Mouse (Mus musculus) embryo, embryonic 10.5 days (tissue): ENCODE measurements around the gene Gm14124.
A peak's percentile ranks its signal among the peaks of the same experiment; 100 is the strongest.
"Not testable (repeated sequence)": the region's sequence is repeated elsewhere in the genome, so short reads cannot be mapped to it uniquely, and the experiment has no call there.

Experiments
- DNase-seq: peaks from one replicate; pipeline ENCODE4 v3.0.0-alpha.2; 2015; ENCODE audit warnings: low spot score

Gm14124 gene

GRCm38 (mm10) chr2:150257291-150257690 lies at the start of gene Gm14124:
Gene Gm14124 (plus strand): TSS chr2:150257517.
- DNase-seq = not testable (repeated sequence)

DNA sequence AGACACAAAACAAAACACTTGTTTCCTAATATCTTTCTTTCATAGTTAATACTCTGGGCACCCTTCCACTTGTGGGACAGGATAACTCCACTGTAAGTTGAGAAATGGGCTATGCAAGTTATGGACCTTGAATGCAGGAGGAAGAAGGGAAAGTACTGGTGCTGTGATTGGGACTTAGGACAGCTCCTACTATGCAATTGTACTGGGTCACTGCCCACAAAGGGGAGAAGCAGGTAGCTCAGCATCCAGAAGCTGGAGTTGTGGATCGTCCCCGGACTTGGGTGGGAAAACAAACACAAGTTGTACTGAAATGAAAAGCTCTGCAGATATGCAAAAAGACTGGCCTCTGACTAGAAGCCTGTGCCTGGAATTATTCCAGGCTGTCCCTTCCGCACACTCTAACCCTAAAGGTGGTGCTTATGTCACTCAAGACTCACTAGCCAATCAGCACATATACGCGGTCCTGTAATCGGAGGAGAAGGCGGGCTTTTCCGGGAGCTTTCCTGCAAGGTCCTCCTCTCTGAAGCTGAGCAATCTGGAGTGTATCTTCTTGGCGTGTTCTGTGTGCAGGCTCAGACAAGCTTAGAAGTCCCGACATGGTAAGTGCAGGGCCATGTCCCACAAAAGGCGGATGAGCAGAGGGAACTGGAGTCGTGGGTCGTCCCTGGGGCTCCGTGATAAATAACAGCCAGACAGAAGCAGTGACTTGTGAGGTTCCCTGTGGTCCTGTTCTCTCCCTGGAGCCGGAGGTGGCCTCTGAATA lies 39.5 kb upstream of the Gm14124 start, which contains the start of gene Zfp937:
Gene Zfp937 (plus strand): TSS at position 474 of the 763 bp plus-strand sequence.
- peak; percentile 68 for DNase-seq

GRCm38 (mm10) chr2:150218363-150218725 lies 39.0 kb upstream of the Gm14124 start:
- not testable (repeated sequence) for DNase-seq

- DNase-seq = not testable (repeated sequence)
These were observed 34.1 kb upstream of the Gm14124 start for GRCm38 (mm10) chr2:150223263-150223662.

DNA sequence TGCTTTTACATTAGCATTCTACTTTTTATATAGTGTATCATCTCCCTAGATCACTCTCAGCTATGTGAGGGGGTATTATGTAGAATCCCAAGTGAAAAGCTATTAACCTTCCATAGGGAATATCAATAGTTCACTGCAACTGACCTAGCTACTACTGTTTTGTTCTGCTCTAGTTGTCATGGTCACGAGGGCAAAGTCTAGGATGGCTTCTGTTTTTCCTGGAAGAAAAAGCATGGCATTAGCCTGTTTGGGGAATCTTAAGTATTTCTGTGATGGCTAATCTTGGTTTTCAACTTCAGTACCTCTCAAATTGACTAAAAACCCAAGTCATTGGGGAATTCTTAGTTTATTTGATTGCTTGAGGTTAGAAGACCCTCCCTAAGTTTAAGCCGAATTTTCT lies 14.1 kb upstream of the Gm14124 start:
- DNase-seq = no peak

DNA sequence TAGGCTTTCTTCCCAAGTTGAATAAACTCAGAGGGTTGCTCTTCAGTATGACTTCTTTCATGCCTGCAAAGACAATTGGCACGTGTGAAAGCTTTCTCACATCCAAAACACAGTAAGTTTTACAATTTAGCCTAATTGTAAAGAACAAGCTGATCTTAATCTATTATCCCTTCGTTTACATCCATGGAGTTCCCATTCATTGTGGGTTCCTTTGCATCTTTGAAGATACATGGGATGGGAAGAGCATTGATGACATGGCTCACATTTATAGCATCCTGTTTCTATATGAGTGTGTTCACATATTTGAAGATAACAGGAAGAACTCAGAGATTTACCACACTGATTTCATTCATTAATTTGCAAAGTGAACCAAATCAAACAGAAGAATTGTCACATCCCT lies 1.8 kb upstream of the Gm14124 start, which contains the start of gene Gm21994:
Gene Gm21994 (minus strand): TSS at position 101 of the 400 bp plus-strand sequence.
- not testable (repeated sequence) for DNase-seq

DNA sequence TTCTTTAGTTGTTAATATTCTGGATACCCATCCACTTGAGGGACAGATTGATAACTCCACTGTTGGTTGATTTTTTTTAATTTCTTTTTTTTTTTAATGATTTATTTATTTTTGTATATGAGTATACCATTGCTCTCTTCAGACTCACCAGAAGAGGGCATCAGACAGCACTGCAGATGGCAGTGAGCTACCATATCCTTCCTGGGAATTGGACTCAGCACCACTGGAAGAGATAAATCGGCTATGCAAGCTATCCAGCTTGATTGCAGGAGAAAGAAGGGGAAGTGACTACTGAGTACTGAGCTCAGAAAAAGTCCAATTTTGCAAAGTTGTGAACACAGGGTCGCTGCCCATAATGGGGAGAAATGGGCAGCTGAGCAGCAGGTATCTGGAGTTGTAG lies 456 bp upstream of the Gm14124 start:
- DNase-seq = not testable (repeated sequence)

DNA sequence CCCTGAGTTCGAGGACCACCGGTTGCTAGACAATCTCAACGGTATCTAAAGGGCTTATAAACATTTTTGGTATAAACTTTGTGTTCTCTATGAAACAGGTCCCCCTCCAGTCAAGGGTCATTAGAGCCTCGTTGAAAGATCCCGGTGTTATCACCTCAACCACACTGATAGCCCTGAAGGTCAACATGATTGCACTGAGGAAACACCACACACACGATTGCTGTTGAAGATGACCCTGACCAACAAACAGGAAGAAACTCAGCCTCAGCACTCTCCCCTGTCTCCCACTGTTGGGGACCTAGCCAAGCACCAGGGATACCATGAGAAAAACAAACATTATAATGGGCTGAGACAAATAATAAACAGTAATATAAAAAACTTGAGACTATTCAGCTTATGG lies 36.4 kb downstream of the Gm14124 start:
- DNase-seq = no peak

DNA sequence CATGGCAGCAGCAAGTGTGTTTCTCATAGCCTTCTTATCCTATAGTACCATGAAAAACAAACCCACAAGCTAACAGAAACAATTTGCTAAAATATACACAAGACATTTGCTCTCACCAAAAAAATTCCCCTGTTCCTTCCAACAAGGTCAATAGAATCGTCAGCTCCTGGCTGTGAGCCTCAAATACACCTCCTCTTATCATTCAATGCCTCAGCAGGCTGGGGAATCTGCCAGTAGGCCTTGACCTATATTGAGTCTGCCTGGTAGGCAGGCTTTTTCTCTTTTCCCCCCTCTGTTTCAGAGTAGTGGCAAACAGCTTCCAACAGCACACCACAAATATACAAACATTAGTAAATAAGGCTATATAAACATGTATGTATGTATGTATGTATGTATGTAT lies 41.8 kb downstream of the Gm14124 start:
- DNase-seq = no peak

DNA sequence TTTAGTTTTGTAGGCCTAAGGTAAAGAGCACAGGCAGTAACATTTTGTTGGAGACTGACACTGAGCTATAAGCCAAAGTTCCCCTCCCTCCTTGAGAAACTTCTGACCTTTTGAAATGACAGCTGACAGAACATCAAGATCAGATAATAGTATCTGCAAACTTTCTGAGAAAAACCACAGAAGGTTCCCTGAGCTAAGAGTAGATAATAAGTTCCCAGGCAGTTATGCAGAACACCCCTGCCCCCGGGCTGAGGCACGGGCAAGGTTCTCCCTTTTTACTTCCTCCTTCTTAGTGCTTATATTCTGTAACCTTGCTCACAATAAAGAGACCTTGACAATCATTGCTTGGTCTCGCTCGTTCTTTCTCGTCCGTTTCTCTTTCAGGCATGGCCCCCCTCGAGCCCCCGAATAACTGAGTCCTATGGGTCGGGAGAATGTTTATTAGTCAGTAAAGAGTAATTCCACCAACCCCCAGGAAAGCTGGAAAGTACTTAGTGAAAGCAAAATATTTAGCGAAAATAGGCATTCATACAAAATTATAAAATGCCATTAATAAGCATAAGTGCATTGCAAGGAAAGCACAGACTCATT lies 50.0 kb downstream of the Gm14124 start:
- no peak for DNase-seq

- peak; percentile 94 for DNase-seq
These were observed 53.9 kb downstream of the Gm14124 start for GRCm38 (mm10) chr2:150310952-150311884.

- DNase-seq = no peak
These were observed 58.8 kb downstream of the Gm14124 start for GRCm38 (mm10) chr2:150316140-150316539.

- no peak for DNase-seq
These were observed 61.7 kb downstream of the Gm14124 start for GRCm38 (mm10) chr2:150318973-150319372.
